Comparison of ENCODE assay signal across 17 mouse cellular contexts in the genomic region with DNA sequence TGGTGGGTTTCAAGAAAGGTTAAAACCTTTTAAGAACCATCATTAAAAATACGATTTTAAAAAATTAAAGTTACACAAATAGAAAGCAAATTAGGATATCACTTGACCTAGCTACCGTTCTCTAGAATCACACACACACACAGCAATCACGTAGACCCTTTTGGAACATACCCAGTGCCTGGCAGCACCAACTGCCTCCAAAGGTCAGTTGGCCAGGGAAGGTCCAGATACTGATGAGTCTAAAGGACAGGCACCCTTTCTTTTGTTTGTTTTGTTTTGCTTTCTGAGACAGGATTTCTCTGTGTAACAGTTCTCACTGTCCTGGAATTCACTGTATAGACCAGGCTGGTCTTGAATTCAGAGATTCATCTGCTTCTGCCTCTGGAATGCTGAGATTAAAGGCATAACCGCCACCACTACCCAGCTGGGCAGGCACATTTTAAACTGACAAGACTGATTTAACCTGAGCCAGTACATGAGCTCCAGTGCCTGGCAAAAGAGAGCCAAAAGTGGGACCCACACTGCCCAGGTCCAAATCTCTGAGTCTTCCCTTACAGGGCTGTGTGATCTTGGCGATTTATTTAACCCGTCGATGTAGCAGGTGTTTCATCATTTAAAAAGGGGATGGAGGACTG.
"Had no signal": no experiment of that assay in that cellular context is flagged by ENCODE, and none has a peak within 500 bp of the region (broad histone marks: within the 10 kb centered on the region; RNA-seq: fewer than 3 reads in every experiment).

No protein-coding gene starts in this region.

- H3K36me3 ChIP-seq: limb, embryonic 10.5 days; liver, embryonic 13.5 days; lung, embryonic 15.5 days; neural tube, embryonic 13.5 days had no signal

- H3K9me3 ChIP-seq: lung, embryonic 15.5 days had no signal

- H3K4me3 ChIP-seq: left cerebral cortex, adult 2 months; limb, embryonic 10.5 days; liver, embryonic 13.5 days; lung, embryonic 15.5 days; megakaryocyte, embryonic 14.5 days; neural tube, embryonic 13.5 days had no signal

- ATAC-seq: inflammation-experienced regulatory T-cells, adult 6 months; intestine, postnatal 0 days; liver, postnatal 0 days; midbrain, embryonic 16.5 days had no signal

- DNase-seq: liver, embryonic 13.5 days; liver, postnatal 0 days; lung, postnatal 14 days; right cerebral cortex, adult 18-20 months; right cerebral cortex, postnatal 25 days; thymus, adult 18-20 months; thymus, postnatal 14 days had no signal

- H3K4me2 ChIP-seq: liver, embryonic 13.5 days; lung, embryonic 15.5 days; midbrain, embryonic 11.5 days; neural tube, embryonic 13.5 days had no signal

- H3K4me1 ChIP-seq: liver, embryonic 13.5 days; lung, embryonic 15.5 days; megakaryocyte, embryonic 14.5 days; neural tube, embryonic 13.5 days had no signal

- H3K27ac ChIP-seq: left cerebral cortex, adult 2 months; limb, embryonic 10.5 days; liver, embryonic 13.5 days; lung, embryonic 15.5 days; macrophage; neural tube, embryonic 13.5 days had no signal

- H3K9ac ChIP-seq: liver, embryonic 13.5 days; liver, postnatal 0 days; lung, embryonic 15.5 days; neural tube, embryonic 13.5 days had no signal

- H3K27me3 ChIP-seq: liver, embryonic 13.5 days; lung, embryonic 15.5 days; megakaryocyte, embryonic 14.5 days; neural tube, embryonic 13.5 days had no signal
